Mouse (Mus musculus) MEL (cell line): Measurements from ENCODE around the gene Ubap1.

Experiments used
- CTCF ChIP-seq, 3 experiments: IDR thresholded peaks in 2 of 3; conservative IDR thresholded peaks in 1 of 3; 2 replicates each; pipeline ENCODE4 v1.5.1; 2011 to 2012; ENCODE audit warnings: low read length in 3 of 3, low read depth in 2 of 3, mild to moderate bottlenecking in 2 of 3, improper control_type of control experiment in 1 of 3, inconsistent platforms in 1 of 3, mixed read lengths in 1 of 3, moderate library complexity in 1 of 3; ENCODE audit not compliant: control insufficient read depth in 1 of 3, insufficient read depth in 1 of 3, poor library complexity in 1 of 3, severe bottlenecking in 1 of 3
- EP300 ChIP-seq, 2 experiments: IDR thresholded peaks; 2 replicates each; pipeline ENCODE4 v1.6.1; 2011; ENCODE audit warnings: improper control_type of control experiment in 2 of 2, low read length in 2 of 2, low read depth in 1 of 2, mild to moderate bottlenecking in 1 of 2
- MYC ChIP-seq: IDR thresholded peaks from 2 replicates; pipeline ENCODE4 v1.6.1; 2011; ENCODE audit warnings: low read depth, mild to moderate bottlenecking, low read length, improper control_type of control experiment, moderate library complexity

- TF ChIP-seq MYC (no peak), CTCF (IDR thresholded peaks at IDR 0.05 in 2 of 3, conservative IDR thresholded peaks at IDR 0.05 in 1 of 3; ENCODE audit: control insufficient read depth in 1 of 3, insufficient read depth in 1 of 3, low read depth in 2 of 3, low read length in 3 of 3, poor library complexity in 1 of 3, severe bottlenecking in 1 of 3) (no peak), EP300 (IDR thresholded peaks at IDR 0.05; ENCODE audit: low read depth in 1 of 2, low read length in 2 of 2) (no peak)
Observed at GRCm38 (mm10) chr4:41307406-41307805, 41.4 kb upstream of the Ubap1 start.
